Mouse (Mus musculus) G1E (cell line): ENCODE results near the gene Plcxd3.

Experiments used
- CTCF ChIP-seq: IDR thresholded peaks from 2 replicates; pipeline ENCODE4 v1.5.1; 2012; ENCODE audit warnings: low read depth, low read length, inconsistent platforms, mixed read lengths
- GATA2 ChIP-seq: IDR thresholded peaks from 2 replicates; pipeline ENCODE4 v1.6.1; 2012; ENCODE audit warnings: low read depth, low read length, inconsistent platforms, borderline replicate concordance
- TAL1 ChIP-seq: conservative IDR thresholded peaks from 2 replicates; pipeline ENCODE4 v1.6.1; 2012; ENCODE audit warnings: low read depth, low read length, inconsistent platforms, mixed read lengths

GRCm38 (mm10) chr15:4605630-4606029 lies 230.3 kb downstream of the Plcxd3 start:
- TF ChIP-seq TAL1 (no peak), CTCF (no peak), GATA2 (no peak)
